Mouse (Mus musculus) bone marrow, adult 2 months (tissue): Measurements from ENCODE around the gene Dnajc13.

Experiments used
- CTCF ChIP-seq: fragments of 200-500 bp; IDR thresholded peaks from 2 replicates; pipeline ENCODE4 v1.5.1; 2011; ENCODE audit warnings: low read length, control low read depth; ENCODE audit not compliant: control insufficient read depth, insufficient read depth
- POLR2A ChIP-seq: fragments of 200-500 bp; IDR thresholded peaks from 2 replicates; pipeline ENCODE4 v1.6.1; 2011; ENCODE audit warnings: low read depth, mild to moderate bottlenecking, control low read depth, low read length, borderline replicate concordance; ENCODE audit not compliant: control insufficient read depth

GRCm38 (mm10) chr9:104252637-104253036 is 10.1 kb downstream of the Dnajc13 start:
- TF ChIP-seq POLR2A (no peak), CTCF (no peak)
